Mouse (Mus musculus) cerebellum, postnatal 36 days (tissue): Measurements from ENCODE around the gene Gm9507.
A peak's percentile ranks its signal among the peaks of the same experiment; 100 is the strongest.
"Not testable (repeated sequence)": the region's sequence is repeated elsewhere in the genome, so short reads cannot be mapped to it uniquely, and the experiment has no call there.

Experiments used
- DNase-seq, 2 experiments: peaks; one replicate each; pipeline ENCODE4 v3.0.0; 2021 to 2022; ENCODE audit warnings: mixed read lengths in 2 of 2

Gene Gm9507

GRCm38 (mm10) chr10:77811743-77812142 is at the start of gene Gm9507:
Gene Gm9507 (minus strand): TSS chr10:77811843.
- no peak for DNase-seq

GRCm38 (mm10) chr10:77852559-77852958 is 40.9 kb upstream of the Gm9507 start, which contains the start of gene Gm10318:
Gene Gm10318 (plus strand): TSS chr10:77852859.
- DNase-seq, result no peak

GRCm38 (mm10) chr10:77847538-77847937 is 35.9 kb upstream of the Gm9507 start:
- DNase-seq, result no peak

- peak; percentile 19 to 37 for DNase-seq
Measured at GRCm38 (mm10) chr10:77846961-77847360, 35.3 kb upstream of the Gm9507 start.

- no peak for DNase-seq
Measured at GRCm38 (mm10) chr10:77846503-77846902, 34.9 kb upstream of the Gm9507 start, which contains the start of gene Gm36176. Gene Gm36176 (plus strand): TSS chr10:77846803.

GRCm38 (mm10) chr10:77839006-77839405 is 27.4 kb upstream of the Gm9507 start:
- DNase-seq, result no peak

- DNase-seq, result no peak
Measured at GRCm38 (mm10) chr10:77835647-77836046, 24.0 kb upstream of the Gm9507 start, which contains the start of gene Krtap10-10. Gene Krtap10-10 (plus strand): TSS chr10:77835947.

GRCm38 (mm10) chr10:77826951-77827350 is 15.3 kb upstream of the Gm9507 start, which contains the start of gene Krtap10-4:
Gene Krtap10-4 (minus strand): TSS chr10:77827095.
- DNase-seq, result no peak

GRCm38 (mm10) chr10:77819203-77819602 is 7.6 kb upstream of the Gm9507 start:
- DNase-seq, result no peak

- DNase-seq, result no peak
Measured at GRCm38 (mm10) chr10:77818523-77818922, 6.9 kb upstream of the Gm9507 start.

GRCm38 (mm10) chr10:77815514-77815913 is 3.9 kb upstream of the Gm9507 start:
- no peak for DNase-seq

- DNase-seq, result no peak
Measured at GRCm38 (mm10) chr10:77814382-77814781, 2.7 kb upstream of the Gm9507 start, which contains the start of gene Gm2696. Gene Gm2696 (plus strand): TSS chr10:77814682.

- DNase-seq, result no peak
Measured at GRCm38 (mm10) chr10:77804095-77804494, 7.5 kb downstream of the Gm9507 start.

GRCm38 (mm10) chr10:77798921-77799508 is 12.6 kb downstream of the Gm9507 start, which contains the start of gene Gm19668:
Gene Gm19668 (minus strand): TSS chr10:77799133.
- DNase-seq, result no peak

- DNase-seq, result peak in 1 of 2 experiments; percentile 14
Measured at GRCm38 (mm10) chr10:77798164-77798920, 13.3 kb downstream of the Gm9507 start.

GRCm38 (mm10) chr10:77797677-77798076 is 14.0 kb downstream of the Gm9507 start:
- DNase-seq, result no peak

GRCm38 (mm10) chr10:77794976-77795375 is 16.7 kb downstream of the Gm9507 start, which contains the start of gene Gm9639:
Gene Gm9639 (minus strand): TSS chr10:77795076.
- DNase-seq, result no peak

- no peak for DNase-seq
Measured at GRCm38 (mm10) chr10:77788621-77789020, 23.0 kb downstream of the Gm9507 start.

GRCm38 (mm10) chr10:77787876-77788275 is 23.8 kb downstream of the Gm9507 start, which contains the start of gene Gm7137:
Gene Gm7137 (minus strand): TSS chr10:77788200.
- DNase-seq, result not testable (repeated sequence)

GRCm38 (mm10) chr10:77783396-77783795 is 28.2 kb downstream of the Gm9507 start:
- DNase-seq, result not testable (repeated sequence)

GRCm38 (mm10) chr10:77782442-77782841 is 29.2 kb downstream of the Gm9507 start, which contains the start of gene Gm3250:
Gene Gm3250 (minus strand): TSS chr10:77782542.
- DNase-seq, result not testable (repeated sequence)

- not testable (repeated sequence) for DNase-seq
Measured at GRCm38 (mm10) chr10:77776844-77777243, 34.8 kb downstream of the Gm9507 start, which contains the start of gene Gm7138. Gene Gm7138 (minus strand): TSS chr10:77776944.

GRCm38 (mm10) chr10:77772142-77772541 is 39.5 kb downstream of the Gm9507 start:
- DNase-seq, result not testable (repeated sequence)
